Mouse (Mus musculus): ENCODE results near the gene Clip2.

GRCm38 (mm10) chr5:134473902-134474301, 78.3 kb downstream of the Clip2 start:
- no peak for TF ChIP-seq CTCF (IDR thresholded peaks at IDR 0.05; ENCODE audit: borderline replicate concordance, control insufficient read depth, extremely low read depth, insufficient read depth, low read length, poor library complexity)
- TF ChIP-seq POLR2A (IDR thresholded peaks at IDR 0.05; ENCODE audit: control insufficient read depth, extremely low read depth, insufficient read depth, low read length, poor library complexity): no peak
